Mouse (Mus musculus): ENCODE data around the gene Gm45717.

Gm45717 gene

DNA sequence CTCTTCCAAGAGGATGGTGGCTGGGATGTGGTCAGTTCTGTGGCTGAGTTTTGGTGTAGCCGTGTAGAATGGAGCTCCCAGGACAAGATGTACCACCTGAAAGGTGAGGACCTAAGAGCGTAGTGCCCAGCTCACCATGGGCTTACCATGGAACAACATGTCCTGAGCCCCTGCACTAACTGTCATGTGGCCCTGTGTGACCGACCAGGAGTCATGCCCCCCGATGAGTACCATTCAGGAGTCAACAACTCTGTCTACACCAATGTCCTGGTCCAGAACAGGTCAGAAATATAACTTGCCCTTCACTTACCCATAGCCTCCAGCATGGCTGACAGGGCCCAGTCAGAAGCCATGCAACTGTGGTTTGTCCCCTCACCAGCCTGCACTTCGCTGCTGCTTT is 10.5 kb downstream of the Gm45717 start:
- in situ Hi-C loops (cut with MboI; ENCODE audit: low sequenced_read_pairs), result no loop called here

DNA sequence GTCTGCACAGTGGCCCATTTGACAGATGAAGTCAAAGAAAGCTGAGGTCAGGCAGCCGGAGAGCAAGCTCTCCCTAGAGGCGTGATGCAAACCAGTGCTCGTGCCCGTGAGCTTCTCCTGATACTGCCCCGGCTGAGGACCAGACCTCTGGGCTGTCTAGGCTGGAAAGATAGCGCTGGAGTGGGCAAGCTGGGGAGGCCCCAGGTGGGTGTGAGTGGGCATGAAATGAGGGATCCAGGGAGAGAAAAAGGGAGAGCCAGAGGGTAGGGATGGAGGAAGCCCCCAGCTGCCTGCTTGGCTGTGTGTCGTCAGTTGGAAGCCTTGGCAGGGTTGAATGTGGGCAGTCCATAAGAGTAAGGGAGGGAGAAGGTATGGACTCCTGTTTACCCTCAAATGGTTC is 11.5 kb downstream of the Gm45717 start:
- in situ Hi-C loops (cut with MboI; ENCODE audit: low sequenced_read_pairs), result no loop called here

DNA sequence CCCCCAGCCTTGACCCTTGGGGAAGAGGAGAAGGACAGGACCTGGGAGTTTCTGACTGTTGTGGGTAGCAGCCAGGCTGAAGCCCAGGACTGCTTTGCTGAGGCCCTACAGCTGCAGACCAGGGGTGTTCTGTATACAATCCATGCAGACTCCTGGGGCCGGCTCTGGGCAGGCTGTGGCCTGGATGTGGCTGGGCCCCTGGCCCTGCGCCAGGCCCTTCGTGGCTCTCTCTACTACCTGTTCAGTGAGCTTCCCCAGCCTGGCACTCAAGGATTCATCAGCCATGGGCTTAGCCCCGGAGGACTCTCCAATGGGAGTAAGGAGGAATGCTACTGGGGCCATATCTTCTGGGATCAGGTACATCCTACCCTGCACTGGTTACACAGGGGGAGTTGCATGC is 12.4 kb downstream of the Gm45717 start:
- in situ Hi-C loops (cut with MboI; ENCODE audit: low sequenced_read_pairs), result no loop called here

DNA sequence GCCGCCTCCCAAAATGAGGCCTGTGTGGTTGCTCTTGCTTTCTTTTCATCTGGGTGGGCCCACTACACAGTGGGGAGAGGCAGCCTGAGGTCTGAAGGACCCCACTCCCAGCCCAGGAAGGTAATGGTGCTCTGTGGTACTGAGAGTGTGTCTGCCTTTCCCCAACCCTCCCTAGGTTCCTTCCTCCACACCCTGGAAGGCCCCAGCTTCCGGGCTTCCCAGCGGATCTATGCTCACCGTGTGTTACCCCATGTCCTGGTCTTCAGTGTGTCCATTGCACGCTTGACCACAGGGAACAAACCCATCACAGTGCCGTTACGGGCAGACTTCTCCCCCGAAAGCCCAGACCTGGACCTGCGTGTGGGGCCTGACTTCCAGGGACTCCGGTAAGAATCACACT is 12.9 kb downstream of the Gm45717 start:
- in situ Hi-C loops (cut with MboI; ENCODE audit: low sequenced_read_pairs), result no loop called here

DNA sequence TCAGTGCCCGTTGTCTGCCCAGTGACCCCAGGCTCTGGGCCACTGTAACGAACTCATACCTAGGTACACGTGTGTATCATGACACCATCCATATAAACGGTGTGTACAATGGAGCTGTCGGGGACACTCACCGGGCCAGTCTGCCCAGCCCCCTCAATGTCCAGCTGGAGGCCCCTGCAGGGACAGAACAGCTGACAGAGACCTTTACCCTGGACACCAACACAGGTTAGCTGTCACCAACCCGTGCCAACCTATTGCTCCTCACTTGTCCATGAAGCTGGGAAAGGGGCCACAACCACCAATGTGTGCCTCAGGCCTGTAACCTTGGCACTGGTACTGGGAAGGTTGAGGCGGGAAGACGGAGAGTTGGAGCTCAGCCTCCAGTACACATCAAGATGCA is 13.4 kb downstream of the Gm45717 start:
- in situ Hi-C loops (cut with MboI; ENCODE audit: low sequenced_read_pairs), result no loop called here

DNA sequence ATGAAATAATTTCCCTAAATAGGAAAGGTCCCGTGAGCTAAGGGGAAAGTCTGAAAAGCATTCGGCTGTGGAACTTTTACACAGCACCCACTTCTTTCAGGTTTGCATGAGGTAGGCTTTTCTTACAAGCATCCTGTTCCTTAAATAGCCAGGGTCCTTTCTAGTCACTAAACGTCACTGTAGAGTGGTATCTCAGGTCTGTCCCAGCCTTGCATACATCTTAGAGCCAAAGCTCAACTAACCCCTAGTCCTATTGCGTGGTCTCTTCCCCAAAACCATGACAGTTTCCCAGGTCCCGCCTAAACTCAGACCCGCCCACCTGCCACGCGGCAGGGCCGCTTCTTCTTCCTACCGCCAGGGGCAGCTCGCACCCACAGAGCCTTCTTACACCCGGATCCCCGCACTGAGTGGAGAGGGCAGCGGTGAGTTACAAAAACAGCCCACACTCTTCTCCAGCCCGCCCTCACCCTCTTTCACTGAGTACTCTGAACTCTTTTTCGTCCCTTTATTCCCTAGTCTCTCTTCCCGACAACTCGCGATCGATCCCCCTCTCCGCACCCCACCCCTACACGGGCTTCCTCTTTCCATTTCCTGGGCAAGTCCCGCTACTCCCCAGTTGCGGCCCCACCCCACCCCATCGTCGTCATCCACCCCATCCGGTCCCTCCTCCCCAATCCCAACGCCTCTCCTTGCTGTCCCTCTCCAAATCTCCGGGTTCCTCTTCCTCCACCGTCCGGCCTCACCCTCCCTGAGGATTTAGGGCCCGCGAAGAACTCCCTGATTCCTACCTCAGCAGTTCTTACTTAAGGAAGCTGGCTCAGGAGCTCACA is 14.3 kb downstream of the Gm45717 start, which contains the start of gene Pgghg:
Gene Pgghg (plus strand): TSS at position 170 of the 830 bp plus-strand sequence.
- in situ Hi-C loops (cut with MboI; ENCODE audit: low sequenced_read_pairs), result no loop called here

DNA sequence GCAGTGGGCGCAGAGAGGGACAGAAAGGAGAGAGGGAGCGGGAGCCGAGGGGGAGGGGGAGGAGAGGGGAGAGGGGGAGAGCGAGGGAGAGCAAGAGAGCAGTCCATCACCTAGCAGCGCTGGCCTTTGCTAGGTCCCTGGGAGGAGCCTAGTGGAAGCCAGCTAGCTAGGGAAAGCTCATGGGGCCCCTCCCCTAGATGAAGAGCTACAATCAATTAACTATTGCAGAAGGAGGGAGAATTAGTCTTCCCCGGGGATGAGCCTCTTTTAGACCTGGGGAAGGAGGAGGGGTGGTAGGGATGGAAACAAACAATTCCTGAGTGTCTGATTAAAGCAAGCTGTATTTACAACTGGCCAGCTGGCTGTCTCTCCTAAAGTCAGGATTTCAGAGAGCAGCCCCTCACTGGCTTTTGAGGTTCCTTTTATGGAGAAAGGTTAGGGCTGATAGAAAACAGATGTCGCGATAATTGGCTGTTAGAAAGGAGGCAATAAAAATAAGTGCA is 16.0 kb downstream of the Gm45717 start:
- in situ Hi-C loops (cut with MboI; ENCODE audit: low sequenced_read_pairs), result no loop called here

DNA sequence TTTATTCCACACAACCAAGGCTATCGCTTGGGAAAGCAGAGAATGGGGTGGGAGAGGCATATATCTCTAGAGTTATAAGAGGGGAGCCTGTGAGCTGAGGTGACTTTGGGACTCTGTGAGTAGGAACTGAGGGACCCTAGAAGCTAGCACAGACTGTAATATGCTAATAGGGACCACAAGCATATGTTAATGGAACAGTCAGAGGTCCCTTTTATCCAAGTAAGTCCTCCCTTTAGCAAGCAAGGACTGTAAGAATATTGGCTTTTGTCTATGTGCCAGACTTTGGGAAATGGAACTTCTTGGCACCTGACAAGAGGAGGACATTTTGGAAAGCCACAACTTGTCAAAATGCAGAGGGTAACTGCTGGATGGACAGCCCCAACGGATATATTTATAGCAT is 16.8 kb downstream of the Gm45717 start:
- in situ Hi-C loops (cut with MboI; ENCODE audit: low sequenced_read_pairs), result no loop called here

DNA sequence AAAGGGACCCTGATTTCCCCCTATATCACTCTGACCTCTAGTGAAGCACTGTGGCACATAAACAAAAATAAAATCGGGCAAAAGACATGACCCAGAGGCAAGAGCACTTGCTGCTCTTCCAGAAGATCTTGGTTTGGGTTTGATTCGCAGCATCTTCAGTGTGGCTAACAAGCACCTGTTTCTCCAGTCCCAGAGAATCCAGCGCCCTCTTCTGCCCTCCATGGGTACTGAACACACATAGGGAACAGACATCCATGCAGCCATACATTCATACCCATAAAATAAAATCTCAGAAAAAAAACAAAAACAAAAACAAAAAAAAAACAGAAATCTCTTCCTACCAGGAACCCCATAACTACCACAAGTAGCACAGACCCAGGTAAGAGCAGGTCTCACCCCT is 17.3 kb downstream of the Gm45717 start:
- in situ Hi-C loops (cut with MboI; ENCODE audit: low sequenced_read_pairs), result no loop called here

DNA sequence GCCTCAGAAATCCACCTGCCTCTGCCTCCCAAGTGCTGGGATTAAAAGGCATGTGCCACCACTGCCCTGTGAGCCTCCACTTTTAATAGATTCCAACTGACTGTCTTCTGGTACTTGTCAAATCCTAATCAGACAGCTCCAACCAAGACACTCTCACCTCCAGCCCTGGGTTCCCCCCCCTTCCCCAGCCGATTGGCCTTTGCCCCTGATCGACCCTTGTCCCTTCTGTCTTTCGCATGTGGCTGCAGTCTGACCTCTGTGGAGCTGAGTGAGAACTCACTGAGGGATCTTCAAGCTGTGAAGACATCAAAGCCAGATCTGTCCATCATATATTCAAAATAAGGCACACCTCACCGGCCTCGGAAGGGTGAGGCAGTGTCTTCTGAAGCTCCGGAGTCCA is 28.6 kb downstream of the Gm45717 start:
- in situ Hi-C loops (cut with MboI; ENCODE audit: low sequenced_read_pairs), result no loop called here

DNA sequence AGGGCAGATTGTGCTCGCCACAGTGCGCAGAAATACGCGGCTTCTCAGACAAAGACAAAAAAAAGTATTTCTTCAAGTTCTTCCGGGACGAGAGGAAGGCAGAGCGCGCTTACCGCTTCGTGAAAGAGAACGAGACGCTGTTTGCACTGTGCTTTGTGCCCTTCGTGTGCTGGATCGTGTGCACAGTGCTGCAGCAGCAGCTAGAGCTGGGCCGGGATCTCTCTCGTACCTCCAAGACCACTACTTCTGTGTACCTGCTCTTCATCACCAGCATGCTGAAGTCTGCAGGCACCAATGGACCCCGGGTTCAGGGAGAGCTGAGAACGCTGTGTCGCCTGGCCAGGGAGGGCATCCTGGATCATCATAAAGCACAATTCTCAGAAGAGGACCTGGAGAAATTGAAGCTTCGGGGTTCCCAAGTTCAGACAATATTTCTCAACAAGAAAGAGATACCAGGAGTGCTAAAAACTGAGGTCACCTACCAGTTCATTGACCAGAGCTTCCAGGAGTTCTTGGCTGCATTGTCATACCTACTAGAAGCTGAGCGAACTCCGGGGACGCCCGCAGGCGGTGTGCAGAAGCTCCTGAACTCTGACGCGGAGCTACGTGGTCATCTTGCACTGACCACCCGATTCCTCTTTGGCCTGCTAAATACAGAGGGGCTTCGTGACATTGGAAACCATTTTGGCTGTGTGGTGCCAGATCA is 32.5 kb downstream of the Gm45717 start:
- in situ Hi-C loops (cut with MboI; ENCODE audit: low sequenced_read_pairs), result no loop called here

DNA sequence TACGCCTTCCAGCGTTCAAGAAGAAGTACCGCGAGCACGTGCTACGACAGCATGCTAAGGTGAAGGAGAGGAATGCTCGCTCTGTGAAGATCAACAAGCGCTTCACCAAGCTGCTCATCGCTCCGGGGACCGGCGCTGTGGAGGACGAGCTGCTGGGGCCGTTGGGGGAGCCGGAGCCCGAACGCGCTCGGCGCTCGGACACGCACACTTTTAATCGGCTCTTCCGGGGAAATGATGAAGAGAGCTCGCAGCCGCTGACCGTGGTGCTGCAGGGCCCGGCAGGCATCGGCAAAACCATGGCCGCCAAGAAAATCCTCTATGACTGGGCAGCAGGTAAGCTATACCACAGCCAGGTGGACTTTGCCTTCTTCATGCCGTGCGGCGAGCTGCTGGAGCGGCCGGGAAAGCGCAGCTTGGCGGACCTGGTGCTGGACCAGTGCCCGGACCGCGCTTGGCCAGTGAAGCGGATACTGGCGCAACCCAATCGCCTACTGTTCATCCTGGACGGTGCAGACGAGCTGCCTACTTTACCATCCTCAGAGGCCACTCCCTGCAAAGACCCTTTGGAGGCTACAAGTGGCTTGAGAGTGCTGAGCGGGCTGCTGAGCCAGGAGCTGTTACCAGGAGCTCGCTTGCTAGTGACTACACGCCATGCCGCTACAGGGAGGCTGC is 33.2 kb downstream of the Gm45717 start:
- in situ Hi-C loops (cut with MboI; ENCODE audit: low sequenced_read_pairs), result no loop called here

DNA sequence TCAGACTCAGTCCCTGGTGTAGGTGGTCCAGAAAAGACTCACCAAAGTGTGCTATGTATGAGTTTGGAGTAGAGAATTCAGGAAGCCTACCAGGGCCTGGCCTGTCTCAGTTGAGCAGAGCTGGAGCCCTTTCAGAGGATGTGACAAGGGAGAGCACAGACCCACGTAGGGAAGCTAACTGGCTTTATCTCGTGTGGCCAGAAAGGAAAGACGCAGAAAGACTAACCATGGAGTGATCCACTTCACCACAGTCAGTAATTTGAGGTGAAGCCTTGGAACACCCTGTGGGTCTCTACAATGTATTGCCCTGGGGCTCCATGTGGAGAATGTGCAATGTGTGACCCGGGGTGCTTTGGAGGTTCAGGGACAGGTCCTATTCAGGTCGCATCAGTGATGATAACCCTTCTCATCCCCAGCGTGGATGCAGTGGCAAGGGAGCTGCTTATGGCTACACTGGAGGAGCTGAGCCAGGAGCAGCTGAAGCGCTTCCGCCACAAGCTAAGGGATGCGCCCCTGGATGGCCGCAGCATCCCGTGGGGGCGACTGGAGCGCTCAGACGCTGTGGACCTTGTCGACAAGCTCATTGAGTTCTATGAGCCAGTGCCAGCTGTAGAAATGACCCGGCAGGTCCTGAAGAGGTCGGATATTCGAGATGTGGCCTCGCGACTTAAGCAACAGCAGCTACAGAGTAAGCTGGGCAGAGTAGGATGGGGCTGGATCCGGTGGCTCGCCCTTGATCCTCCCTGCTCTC is 34.3 kb downstream of the Gm45717 start:
- in situ Hi-C loops (cut with MboI; ENCODE audit: low sequenced_read_pairs), result no loop called here

DNA sequence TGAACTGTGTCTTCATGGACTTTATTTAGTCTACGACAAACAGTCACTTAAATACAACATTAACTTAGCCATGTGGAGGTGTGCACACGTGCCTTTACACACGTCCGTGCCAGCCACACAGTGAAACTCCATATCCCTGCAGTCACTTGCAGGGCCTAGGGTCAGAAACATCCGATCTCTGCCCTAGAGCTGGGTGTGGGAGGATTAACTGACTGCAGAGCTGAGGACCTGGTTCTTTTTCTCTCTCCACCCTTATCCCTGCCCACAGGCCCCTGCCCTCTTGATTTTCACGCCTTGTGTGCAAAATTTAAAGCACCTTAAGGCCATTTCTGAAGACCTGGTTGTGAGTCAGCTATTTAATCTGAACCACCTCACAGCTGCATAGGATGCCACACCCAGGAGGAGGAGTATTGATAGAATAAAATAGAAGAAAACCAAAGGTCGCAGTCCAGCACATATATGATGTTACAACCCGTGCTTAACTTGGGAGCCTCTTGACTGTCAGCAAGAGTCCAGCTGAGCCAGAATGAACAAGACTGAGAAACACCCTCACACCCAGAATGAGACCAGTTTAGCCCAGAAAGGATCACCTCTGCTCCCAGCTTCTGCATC is 35.2 kb downstream of the Gm45717 start, which contains the start of gene Nlrp6:
Gene Nlrp6 (plus strand): TSS at position 485 of the 612 bp plus-strand sequence.
- in situ Hi-C loops (cut with MboI; ENCODE audit: low sequenced_read_pairs), result no loop called here

DNA sequence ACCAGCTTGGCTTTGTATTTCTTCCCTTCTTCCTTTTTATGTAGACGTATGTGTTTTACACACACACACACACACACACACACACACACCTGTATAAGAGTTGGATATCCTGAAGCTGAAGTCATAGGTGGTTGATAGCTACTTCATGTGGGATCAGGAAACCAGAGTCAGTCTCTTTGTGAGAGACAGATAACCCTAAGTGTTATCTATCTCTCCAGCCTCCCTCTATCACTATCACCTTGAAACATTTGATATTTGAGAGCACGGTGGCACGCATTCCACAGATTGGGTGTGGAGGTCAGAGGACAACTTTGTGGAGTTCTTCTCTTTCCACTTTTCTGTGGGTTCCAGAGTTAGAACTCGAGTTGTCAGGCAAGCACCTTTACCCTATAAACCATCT is 35.8 kb downstream of the Gm45717 start:
- in situ Hi-C loops (cut with MboI; ENCODE audit: low sequenced_read_pairs), result no loop called here

DNA sequence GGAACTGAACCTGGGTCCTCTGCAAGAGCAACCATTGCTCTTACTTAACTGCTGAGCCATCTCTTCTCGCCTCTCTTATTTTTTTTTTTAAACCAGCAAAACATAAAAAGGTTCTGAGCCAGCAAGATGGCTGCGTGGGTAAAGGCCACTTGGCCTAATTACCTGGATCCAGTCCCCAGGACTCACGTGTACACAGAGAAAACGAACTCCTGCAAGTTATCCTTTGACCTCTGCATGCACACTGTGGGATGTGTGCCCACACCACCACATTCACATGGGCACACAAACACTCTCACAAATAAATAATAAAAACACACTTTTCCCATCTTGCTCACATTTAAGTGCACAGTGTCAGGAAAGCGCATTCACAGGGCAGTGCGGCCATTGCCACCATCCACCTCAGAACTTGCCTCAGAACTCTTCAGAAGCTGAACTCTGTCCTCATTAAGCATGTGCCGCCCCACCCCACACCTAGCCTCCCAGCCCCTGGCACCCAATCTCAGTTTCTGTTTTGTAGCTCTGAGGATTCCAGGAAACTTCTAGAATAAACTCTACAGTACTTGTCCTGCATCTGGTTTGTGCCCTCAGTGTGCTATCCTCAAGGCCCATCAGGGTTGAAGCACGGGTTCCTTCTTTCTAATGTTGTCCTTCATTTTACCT is 41.6 kb downstream of the Gm45717 start:
- in situ Hi-C loops (cut with MboI; ENCODE audit: low sequenced_read_pairs), result no loop called here

DNA sequence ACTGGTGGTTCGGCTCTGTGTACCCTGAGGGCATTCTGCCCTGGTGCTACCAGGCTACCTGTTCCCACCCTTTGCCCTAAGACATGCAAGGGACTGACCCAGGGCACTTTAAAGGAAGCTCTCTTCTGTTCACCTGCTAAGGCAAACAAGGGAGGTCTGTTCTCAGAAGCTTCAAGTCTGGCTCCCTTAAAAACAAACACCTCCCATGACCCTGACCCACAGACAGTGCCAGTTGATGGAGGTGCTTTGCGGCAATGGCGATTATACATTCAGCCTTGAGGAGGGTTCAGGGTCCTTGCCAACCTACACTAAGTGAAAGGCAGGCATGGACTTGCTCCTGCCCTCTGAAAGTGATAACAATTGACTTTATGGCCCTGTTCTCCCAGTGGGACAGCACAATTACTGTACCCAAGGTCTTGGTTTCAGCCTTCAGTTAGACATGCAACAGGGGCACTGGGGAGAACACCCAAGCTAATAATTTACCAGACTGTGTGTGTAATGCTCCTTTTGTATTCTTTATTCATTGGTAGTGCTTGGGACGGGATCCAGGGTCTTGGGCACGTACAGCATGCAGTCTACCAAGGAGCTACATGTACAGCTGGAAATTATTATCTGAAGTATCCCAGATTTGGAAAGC is 42.8 kb downstream of the Gm45717 start:
- in situ Hi-C loops (cut with MboI; ENCODE audit: low sequenced_read_pairs), result no loop called here

DNA sequence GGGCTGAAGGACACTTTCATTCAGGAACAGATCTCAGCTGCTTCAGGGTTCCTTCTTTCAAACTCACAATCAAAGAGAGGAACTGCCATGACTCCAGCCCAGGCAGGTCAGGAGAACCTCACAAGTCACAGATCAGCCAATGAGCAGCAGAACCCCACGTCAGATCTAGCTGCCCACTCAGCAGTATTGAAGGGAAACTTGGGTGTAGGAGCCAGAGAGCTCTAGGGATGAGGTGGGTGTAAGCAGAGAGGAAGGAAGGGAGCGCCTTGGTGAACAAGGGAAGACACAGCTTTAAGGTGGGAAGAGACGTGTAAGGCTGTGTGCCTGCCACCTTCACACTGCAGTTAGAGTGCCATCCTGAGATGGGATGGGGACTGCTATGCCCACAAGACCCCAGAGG is 43.4 kb downstream of the Gm45717 start:
- in situ Hi-C loops (cut with MboI; ENCODE audit: low sequenced_read_pairs), result no loop called here

DNA sequence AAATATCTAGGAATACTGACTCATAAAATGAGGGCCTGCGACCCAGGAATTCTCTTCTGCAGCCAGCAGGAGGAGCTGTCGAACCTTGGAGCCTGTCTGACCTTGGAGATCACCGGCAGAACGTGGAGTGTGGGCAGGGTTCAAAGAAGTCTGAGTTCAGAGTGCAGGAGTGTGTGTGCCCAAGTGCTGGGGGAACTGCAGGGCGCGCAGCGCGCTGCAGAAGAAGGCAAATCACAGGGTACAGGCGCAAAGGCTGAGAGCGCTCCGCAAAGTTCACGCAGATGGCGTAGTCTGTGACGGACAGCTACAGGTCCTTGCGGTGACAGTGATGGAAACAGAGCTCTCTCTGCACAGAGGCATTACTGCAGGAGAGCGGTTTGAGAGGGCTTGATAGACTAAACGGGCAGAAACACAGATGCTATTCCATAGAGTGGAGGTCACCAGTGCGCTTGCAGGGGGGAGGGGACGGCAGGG is 47.1 kb downstream of the Gm45717 start:
- in situ Hi-C loops (cut with MboI; ENCODE audit: low sequenced_read_pairs), result no loop called here
